Mouse (Mus musculus): Measurements from ENCODE around the gene M1ap. TPM values are rescaled to one million over a fixed set of nuclear protein-coding genes. Genes with fewer than 3 reads are reported as not detected.
A peak's percentile ranks its signal among the peaks of the same experiment; 100 is the strongest.

The M1ap gene
- total RNA-seq, 2 experiments from 2014 or later = 0.23 TPM; not detected in 1

DNA sequence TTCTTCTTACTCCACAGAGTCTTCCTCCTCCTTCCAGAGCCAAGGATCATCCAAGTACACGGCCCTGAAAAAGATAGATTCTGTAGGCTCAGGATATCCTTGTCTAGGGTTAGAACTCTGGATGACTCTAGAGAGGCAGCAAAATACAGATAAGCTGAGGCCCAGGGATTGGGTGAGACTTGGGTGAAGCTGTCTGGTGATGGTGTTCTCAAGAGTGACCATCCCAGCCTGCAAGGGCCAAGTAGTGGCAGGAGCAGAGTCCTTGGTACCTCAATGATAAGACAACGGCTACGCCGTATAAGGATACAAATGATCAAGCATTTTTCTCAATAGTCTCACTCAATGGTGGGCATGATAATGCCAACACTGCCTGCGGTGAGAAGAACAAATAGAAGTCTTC, 57.1 kb downstream of the M1ap start:
- no peak for DNase-seq (ENCODE audit: low spot score in 2 of 2)
- intact Hi-C loops (cut with DNase I) = no loop called here

DNA sequence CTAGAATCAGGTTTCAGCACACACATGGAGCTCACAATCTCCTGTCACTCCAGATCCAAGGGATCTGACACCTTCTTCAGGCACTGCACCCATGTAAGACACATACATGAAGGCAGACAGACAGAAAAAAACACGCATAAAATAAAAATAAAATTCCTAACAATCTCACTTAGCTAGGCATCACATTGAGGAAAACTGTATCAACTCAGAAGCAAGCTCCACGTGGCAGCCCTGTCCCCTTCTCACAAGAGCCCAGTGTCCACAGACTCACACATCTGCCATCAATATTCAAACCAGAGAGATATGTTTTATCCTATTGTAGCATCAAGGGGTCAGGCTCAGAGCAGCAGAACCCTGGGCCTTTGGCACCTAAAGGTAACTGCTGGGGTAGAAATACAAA, 57.6 kb downstream of the M1ap start:
- intact Hi-C loops (cut with DNase I) = no loop called here
- DNase-seq (ENCODE audit: low spot score in 2 of 2) = no peak

DNA sequence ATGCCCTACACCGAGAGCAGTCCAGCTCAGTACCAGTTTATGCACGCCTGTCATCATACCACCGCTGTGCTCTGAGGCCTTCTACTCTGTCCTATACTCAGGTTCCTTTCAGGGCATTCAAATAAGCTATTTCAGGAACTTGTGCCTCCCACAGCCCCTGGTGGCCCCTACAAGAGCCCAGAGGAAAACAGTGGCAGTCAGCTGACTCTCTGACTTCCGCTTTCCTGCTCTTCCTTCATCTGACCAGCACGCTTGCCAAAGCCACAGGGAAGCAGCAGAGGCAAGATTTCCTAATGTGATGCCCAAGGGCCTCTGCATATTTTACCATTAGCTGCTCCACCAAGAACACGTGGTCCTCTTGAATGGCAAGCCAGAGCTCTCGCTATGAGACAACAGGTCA, 58.2 kb downstream of the M1ap start:
- intact Hi-C loops (cut with DNase I) = no loop called here
- DNase-seq (ENCODE audit: low spot score in 2 of 2) = peak; percentile 22 to 39

DNA sequence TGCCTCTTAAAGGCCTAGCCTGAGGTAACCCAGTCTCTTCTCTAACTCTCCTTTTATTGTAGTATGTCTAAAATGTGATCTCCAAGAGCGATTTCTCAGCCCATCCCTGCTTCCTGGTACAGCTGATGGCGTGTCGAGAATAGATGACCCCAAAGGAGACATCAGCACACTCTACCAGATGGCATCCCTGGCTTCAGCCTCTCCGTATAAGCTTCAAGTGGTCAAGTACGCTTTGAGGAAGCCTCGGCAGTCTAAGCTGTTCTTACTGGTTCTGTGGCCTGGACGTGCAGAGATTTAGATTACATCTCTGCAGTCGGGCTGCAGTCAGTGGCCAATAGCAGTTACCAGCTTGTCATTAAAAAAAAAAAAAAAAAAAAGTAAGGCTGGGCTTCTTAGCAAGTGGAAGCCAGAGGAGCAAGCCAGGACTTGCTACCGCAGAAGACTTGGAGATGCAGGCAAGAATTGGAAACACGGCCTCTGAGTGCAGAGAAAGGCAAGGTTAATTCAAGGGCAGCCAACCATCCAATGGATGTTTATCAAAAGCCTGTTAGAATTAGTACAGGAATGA, 58.8 kb downstream of the M1ap start:
- intact Hi-C loops (cut with DNase I) = no loop called here
- DNase-seq (ENCODE audit: low spot score in 2 of 2) = no peak

DNA sequence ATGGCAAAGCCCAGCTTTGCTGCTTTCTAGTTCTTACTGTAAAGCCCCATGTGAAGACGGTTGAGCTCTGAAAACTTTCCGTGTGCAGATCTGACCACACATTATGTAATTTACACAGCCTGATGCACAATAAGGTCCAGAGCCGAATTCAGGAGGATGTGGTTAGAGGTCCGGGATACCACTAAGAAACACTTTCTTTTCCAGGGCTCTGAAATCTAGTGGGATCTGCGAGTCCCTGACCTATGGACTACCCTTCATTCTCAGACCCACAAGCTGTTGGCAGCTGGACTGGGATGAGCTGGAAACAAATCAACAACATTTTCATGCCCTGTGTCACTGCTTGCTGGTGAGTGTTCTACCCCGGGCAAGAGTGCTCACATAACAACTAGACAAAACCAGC, 59.4 kb downstream of the M1ap start:
- DNase-seq (ENCODE audit: low spot score in 2 of 2) = no peak
- intact Hi-C loops (cut with DNase I) = no loop called here

DNA sequence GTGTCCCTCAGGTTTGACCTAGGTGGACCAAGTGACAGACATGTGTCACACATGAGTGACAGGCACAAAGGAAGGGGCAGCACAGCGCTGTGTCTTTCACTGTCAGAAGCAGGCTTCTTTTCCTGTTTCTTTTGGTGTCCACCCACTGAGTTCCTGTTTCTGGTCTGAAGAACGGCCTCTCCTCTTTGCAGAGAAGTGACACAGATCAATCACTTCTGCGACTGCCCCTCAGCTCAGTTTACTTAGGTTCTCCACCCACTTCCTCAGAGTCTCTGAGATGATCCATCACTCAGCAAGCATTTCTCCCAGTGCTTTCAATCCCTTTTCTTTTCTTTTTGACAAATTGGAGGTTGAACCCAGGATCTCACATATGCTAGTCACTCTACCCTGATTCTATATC, 62.0 kb downstream of the M1ap start:
- no peak for DNase-seq (ENCODE audit: low spot score in 2 of 2)
- intact Hi-C loops (cut with DNase I) = no loop called here

DNA sequence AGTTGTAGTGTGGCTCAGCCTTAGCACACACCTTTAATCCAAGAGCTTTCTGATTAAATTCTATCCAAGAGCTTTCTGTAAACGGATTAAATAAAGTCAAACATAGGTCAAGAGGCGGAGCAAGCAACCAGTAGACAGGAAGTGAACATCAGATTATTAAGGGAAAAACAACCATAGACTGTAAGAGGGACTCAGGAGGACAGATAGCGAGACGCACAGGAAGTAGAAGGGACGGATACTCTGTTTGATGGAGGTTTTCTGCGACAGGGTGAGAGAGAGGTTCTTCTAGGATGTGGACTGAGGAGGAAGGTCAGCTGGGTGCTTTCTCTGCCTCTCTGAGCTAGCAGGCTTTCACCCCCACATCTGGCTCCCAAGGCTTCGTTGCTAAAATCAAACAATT, 63.3 kb downstream of the M1ap start:
- DNase-seq (ENCODE audit: low spot score in 2 of 2) = no peak
- intact Hi-C loops (cut with DNase I) = no loop called here

DNA sequence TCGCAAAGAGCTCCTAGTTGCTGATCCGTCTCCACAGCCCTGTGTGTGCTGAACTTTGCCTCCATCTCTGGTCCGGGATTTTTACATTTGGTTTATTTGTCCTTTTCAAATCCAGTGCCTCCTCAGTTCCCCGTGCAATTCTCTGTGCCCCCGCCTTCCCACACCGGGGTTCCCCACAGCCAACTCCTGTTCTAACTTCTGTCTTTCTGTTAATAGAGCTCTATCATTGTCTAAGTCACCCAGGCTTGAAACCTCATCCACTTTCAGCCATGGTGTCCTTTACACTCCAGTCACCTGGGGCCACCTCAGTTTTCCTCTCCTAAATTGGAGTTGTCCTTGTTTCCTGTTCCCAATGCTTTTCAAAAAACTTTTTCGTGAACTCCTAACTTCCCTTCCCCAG, 64.6 kb downstream of the M1ap start:
- intact Hi-C loops (cut with DNase I) = no loop called here
- no peak for DNase-seq (ENCODE audit: low spot score in 2 of 2)

DNA sequence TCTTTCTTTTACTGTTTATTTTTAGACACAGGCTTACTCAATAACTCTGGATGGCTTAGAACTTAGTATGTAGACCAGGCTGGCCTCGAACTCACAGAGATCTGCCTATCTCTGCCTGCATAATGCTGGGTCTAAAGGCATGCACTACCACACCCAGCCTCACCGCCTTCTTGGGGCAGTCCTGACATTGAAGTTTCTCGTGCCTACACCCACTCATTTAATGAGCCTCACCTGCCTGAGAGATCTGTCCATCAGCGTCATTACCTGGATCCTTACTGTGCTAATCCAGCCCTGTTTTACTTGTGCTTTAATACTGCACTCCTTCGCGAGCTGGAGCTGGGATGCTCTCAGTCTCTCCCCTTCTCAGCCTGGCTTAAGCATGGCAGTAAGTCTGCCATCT, 65.1 kb downstream of the M1ap start:
- DNase-seq (ENCODE audit: low spot score in 2 of 2) = no peak
- intact Hi-C loops (cut with DNase I) = no loop called here

DNA sequence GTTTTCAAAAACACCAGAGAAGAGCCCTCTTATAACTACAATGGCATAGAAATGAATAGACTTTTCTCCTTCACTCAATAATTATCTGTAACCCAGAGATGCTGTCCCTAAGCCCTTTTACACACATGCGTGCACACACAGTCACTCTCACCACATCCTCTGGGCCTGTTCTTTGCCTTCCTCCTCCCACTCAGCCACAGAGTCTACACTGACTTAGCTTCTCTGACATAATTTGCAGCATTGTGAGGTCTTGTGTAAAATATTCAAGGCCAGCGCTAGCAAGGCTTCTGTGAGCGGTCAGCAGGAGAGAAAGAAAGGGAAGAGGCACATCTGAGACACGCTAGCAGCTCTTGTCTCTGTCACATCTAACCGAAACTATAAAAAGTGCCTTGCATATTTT, 66.7 kb downstream of the M1ap start:
- no peak for DNase-seq (ENCODE audit: low spot score in 2 of 2)
- intact Hi-C loops (cut with DNase I) = no loop called here

DNA sequence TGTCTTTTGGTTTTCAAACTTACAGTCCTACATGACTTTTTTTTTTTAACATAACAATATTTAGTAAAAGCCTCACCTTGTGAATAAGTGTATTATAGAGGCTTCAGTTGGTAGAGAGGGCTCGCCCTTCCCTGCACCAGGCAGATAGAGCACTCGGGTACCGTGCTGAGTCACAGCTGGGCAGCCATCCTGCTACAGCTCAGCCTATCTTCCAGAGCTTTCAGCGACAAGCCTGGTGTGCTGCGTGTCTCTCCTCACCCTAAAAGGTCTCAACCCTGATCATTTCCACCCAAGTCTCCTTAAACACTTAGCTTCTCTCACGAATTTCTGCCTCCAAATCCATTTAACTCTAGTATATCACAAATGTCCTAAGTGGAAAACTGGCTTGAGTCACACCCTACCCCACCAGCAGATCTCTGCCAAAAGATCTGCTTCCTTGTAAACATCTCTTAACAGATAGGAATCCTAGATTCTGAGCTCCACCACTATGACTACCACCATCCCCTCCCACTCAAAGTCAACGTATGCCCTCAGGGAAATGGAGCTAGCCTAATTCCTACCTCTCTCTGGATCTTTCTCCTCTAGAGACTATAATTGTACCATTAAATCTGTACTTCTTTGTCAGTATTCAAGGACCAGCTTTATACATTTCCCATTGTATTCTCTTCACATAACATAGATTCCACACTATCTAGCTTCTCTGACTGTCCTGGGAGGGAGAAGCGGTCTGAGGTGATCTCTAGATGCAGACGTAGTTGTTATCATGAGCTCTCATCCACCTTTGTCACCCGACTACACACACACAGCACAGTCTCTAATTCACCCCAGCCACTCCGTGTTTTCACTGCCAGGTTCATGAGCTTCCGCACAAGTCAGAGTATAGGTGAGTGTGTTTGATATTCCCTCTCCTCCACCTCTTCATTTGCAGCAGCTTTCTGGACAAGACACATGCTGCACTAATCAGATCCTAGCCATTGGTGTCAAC, 68.1 kb downstream of the M1ap start:
- intact Hi-C loops (cut with DNase I) = no loop called here

DNA sequence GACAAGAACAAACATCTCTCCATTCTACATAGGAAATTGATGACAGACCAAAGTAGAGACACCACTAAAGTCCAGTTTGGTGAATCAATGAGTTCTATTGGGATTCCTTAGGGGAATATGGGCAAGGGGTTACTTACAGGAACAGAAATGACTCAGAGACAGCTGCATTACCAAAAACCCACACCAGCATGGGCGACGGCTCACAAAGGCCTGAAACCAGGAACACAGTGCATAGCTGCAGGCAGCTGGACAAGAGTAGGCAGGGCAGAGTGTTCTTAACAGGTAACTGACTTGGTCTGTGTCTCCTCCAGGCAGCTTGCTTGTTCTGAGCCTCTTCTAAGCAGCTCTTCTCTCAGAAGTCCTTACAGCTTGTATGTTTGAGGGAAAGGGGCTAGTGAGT, 69.0 kb downstream of the M1ap start:
- DNase-seq (ENCODE audit: low spot score in 2 of 2) = no peak
- intact Hi-C loops (cut with DNase I) = no loop called here

More for the DNA sequence above, 68.1 kb downstream of the M1ap start:
- no peak for DNase-seq (ENCODE audit: low spot score in 2 of 2)

DNA sequence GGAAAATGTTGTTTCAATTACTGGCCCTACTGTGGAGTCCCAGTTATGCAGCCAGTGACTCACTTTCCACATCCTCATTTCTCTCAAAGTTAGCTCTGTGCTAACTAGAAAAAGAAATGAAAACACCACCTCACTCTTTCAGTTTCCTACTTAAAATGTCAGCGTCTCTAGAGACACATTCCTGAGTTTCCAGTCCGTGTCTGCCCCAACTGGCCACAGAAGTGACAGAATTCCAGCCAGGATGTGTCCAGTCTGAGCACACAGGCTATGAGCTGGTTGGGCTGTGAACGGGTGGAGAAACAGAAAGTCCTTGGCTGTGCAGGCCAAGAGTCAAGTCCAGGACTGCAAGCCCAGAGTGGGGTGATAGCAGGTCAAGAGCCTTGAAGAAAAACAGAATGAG, 70.5 kb downstream of the M1ap start:
- intact Hi-C loops (cut with DNase I) = no loop called here
- DNase-seq (ENCODE audit: low spot score in 2 of 2) = no peak

DNA sequence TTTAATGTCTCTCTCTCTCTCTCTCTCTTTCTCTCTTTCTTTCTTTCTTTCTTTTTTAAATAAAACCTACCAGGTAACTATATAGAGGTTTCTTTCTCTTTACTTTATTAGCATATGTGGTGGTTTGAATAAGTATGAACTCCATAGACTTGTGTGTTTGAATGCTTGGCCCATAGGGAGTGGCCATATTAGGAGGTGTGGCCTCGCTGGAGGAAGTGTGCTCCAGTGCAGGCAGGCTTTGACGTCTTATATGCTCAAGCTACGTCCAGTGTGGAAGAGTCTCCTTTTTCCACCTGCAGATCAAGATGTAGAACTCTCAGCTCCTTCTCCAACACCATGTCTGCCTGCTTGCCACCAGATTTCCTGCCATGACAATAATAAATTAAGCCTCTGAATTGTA, 72.3 kb downstream of the M1ap start:
- no peak for DNase-seq (ENCODE audit: low spot score in 2 of 2)
- intact Hi-C loops (cut with DNase I) = no loop called here

DNA sequence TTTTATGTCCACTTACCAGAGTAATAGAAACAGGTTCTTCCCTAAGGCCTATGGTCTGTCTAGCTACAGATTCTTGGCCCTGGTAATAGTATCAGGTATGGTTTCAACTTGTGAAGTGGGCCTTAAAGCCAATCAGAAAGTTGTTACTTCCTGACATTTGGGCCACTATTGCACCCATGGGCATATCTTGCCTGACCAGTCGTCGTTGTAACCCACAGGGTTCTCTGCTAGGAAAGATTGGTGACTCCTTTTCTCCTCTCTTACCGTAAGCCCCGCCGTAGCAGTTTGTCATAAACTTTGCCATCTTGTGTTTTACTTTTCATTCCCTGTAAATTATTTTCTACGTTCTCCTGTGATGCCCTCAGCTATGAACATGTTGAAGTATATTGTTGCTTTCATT, 73.4 kb downstream of the M1ap start:
- intact Hi-C loops (cut with DNase I) = no loop called here
- no peak for DNase-seq (ENCODE audit: low spot score in 2 of 2)

DNA sequence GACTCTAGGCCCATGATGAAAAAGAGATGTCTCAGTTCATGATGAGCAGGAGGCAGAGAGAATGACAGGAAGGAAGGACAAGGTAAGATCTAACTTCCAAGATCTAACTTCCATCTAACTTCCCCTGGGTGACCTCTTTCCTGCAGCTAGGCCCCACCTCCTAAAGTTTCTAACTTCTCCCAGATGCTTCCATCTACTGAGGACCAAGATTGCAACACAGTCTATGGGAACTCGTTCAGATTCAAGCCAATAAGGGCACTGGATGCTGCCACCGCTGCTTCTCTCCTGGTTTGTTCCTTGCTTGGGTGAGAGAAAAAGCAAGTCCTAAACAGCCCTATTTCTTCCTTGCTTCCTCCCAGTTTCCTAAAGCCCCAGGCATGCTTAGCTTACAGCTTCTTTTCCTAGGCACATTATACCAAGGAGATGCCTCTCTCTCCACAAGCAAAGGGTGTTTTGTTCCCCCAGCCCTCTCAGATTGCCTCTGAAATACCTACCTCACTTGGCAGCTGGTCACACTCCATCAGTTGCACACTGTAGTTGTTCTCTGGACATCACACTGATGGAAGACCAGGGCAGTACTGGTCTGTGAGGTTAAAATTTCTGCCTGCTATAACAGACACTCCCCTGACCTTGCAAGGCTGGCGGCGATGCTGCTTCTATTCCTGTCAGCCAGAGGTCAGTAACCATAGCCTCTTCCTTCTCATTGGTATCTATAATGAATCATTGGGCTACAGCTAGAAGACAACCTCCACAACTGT, 74.3 kb downstream of the M1ap start:
- DNase-seq (ENCODE audit: low spot score in 2 of 2) = no peak
- intact Hi-C loops (cut with DNase I) = no loop called here

DNA sequence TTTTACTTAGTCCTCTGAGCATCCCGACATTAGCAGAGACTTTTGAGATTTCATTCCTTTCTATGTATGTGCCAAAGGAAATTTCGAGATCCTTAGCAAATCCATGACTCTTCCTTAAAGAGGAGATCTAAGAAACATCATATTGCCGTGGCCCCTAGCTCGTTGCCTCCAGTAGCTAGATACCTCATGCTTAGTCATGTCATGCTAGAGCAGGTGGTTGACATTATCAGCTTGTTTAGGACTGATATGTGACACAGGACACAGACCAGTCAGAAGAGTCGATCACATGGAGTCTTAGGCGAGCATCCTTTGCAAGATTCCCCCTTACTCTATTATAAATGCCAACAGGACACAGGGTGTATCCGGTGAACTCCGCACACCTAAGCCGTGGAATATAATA, 76.3 kb downstream of the M1ap start:
- intact Hi-C loops (cut with DNase I) = no loop called here
- DNase-seq (ENCODE audit: low spot score in 2 of 2) = no peak

DNA sequence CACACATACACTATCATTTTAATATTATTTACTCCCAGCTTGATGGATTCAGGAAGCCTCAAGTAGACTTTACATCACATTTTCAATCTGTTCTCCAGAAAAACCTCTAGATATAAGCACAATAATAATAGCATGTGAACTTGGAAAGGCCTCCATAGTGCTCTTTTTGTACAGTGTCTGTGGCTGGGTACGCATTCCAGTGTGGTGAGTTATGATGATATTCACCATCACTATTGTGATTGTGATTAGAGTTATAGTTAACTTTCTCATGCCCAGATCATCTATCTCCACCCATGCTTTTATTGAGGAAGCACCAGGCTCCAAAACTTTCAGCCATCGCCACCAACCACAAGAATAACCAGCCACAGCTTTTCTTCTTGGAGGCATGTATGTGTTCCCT, 77.1 kb downstream of the M1ap start:
- no peak for DNase-seq (ENCODE audit: low spot score in 2 of 2)
- intact Hi-C loops (cut with DNase I) = no loop called here

DNA sequence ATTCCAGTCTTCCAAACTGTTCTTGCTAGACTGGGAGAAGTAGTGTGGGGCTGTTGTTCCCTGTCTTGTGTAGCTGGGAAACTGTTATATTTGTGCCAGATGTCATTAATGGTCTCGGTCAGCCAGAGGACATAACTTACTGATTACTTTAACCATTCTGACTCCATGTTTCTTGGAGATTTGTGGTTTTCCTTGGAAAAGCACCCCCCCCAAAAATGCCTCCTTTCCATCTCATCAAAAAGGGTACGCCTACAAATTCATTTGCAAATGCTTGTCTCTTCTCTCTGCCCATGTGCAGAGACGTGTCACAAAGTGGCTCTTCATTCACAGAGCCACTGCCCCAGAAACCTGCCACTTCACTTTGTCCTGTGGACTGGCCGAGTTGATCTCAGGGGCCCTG, 77.7 kb downstream of the M1ap start:
- intact Hi-C loops (cut with DNase I) = no loop called here
- DNase-seq (ENCODE audit: low spot score in 2 of 2) = no peak

DNA sequence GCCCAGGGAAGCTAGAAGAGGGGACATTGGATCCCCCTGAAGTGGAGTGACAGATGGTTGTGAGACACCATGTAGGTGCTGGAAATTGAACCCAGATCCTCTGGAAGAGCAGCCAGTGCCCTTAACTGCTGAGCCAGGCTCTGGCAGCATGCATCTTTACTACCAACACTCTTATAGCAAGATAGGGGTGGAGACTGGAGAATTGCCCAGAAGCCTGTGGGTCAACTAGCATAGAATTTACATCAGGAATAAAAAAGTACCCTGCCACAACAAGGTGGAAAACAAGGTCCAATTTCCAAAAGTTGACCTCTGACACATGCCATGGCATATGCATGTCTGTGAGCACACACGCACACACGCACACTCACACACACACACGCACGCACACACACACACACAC, 78.5 kb downstream of the M1ap start:
- intact Hi-C loops (cut with DNase I) = no loop called here
- DNase-seq (ENCODE audit: low spot score in 2 of 2) = no peak

DNA sequence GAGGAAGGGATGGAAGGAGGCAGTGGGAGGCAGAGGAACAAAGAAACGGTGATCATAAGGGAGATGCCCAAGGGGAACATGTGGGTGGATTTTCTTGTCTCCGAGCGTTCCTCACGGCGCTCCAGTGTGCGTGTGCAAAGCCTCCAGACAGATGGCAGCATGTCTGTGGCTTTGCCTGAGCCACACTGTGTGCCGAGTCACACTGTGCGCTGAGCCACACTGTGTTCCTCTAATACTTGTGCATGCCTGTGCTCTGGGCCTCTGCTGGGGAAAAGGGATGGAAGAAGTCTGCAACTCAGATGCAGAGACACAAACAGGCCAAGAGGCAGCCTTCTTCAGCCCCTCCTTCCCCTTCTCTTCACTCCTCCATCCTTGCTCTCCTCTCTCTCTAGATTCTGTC, 80.6 kb downstream of the M1ap start:
- no peak for DNase-seq (ENCODE audit: low spot score in 2 of 2)
- intact Hi-C loops (cut with DNase I) = no loop called here
